Mouse (Mus musculus) midbrain, embryonic 13.5 days (tissue): ENCODE measurements at regions not wholly inside any gene's neighbourhood (a gene's known extent, or its start where the extent isn't known, plus 50 kb on each side); places are given as distances from the start of the nearest gene placed in this dataset.
A peak's percentile ranks its signal among the peaks of the same experiment; 100 is the strongest.

Experiments used
- ATAC-seq: fragments of 200-750 bp; cut with Nextera tagmentation; 2 replicates; pipeline ENCODE4 v1.8.0; 2017; ENCODE audit warnings: mild to moderate bottlenecking, moderate TSS enrichment, moderate library complexity
- H3K27ac ChIP-seq: fragments of 300-500 bp; sonication (generic); 2 replicates; pipeline ENCODE4 v1.5.1; 2015; ENCODE audit warnings: inconsistent platforms, mild to moderate bottlenecking, moderate library complexity
- H3K27me3 ChIP-seq: fragments of 300-500 bp; sonication (generic); 2 replicates; pipeline ENCODE4 v1.6.1; 2015; ENCODE audit warnings: mild to moderate bottlenecking, inconsistent platforms
- H3K36me3 ChIP-seq: fragments of 300-500 bp; sonication (generic); 2 replicates; pipeline ENCODE4 v1.6.1; 2015; ENCODE audit warnings: mild to moderate bottlenecking, inconsistent platforms
- H3K4me1 ChIP-seq: fragments of 300-500 bp; sonication (generic); replicated peaks from 2 replicates; pipeline ENCODE4 v1.6.1; 2015; ENCODE audit warnings: inconsistent platforms
- H3K4me2 ChIP-seq: fragments of 300-500 bp; sonication (generic); replicated peaks from 2 replicates; pipeline ENCODE4 v1.6.1; 2015; ENCODE audit warnings: moderate library complexity, mild to moderate bottlenecking, inconsistent platforms
- H3K4me3 ChIP-seq: fragments of 300-500 bp; sonication (generic); replicated peaks from 2 replicates; pipeline ENCODE4 v1.5.1; 2015; ENCODE audit warnings: mild to moderate bottlenecking, inconsistent platforms
- H3K9ac ChIP-seq: fragments of 300-500 bp; sonication (generic); replicated peaks from 2 replicates; pipeline ENCODE4 v1.6.1; 2015; ENCODE audit warnings: mild to moderate bottlenecking, inconsistent platforms
- H3K9me3 ChIP-seq: fragments of 300-500 bp; sonication (generic); 2 replicates; pipeline ENCODE4 v1.6.1; 2016; ENCODE audit warnings: mild to moderate bottlenecking, inconsistent platforms
- WGBS: fragments of 180-500 bp; shearing (Covaris S2); methylation state at CpG from one replicate; pipeline ENCODE4 v1.1.7; 2015; 5-methylcytosine and 5-hydroxymethylcytosine counted together

DNA sequence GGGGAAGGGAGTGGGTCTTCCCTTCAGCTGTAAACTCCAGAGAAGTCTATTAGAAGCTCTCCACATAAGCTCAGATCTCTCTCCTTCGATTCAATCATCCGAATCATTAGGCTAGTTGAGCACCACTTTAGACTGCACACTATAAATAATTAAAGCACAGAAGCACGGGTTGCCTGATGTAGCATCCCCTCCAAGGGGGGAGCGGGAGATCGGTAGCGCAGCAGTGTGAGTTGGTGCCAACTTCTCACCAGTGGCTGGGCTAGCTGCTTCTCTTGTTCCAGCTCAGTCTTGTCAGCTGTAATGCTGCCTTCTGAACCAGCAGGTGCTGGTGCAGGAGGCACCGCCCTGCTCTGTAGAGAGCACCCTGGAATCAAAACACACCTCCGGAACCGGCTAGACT is 78.6 kb downstream of the A830031A19Rik start:
- no peak overlapping the region for H3K4me3 ChIP-seq
- H3K27ac ChIP-seq: no peak overlapping the region
- H3K36me3 ChIP-seq: no peaks in the 10 kb centered on the region
- H3K9ac ChIP-seq: no peak overlapping the region
- WGBS: 81% methylated on average over 9 of the region's 9 CpGs
- no peaks in the 10 kb centered on the region for H3K9me3 ChIP-seq
- H3K27me3 ChIP-seq: no peaks in the 10 kb centered on the region
- H3K4me2 ChIP-seq: no peak overlapping the region
- no peaks in the 10 kb centered on the region for H3K4me1 ChIP-seq
- ATAC-seq: 0 out of 2 replicates have a peak, but pooled peaks have one; percentile 20

DNA sequence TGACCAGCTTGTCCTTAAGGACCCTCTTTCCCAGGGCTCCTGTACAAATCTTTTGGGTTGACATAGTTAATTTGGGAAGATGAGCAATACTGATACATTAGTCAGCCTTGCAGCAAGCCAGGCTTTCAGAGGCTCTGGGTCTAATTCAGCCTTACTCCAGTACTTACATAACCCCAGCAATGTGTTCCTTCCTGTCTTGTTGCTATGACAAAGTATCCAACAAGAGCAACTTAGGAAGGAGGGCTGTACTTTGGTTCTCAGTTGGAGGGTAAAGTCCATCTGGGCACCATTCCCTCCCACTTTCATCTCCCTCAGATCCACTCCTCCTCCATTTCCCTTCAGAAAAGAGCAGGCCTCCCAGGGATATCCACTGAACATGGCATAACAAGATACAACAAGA is 80.7 kb downstream of the A830031A19Rik start:
- Histone ChIP-seq H3K4me3 (no peak overlapping the region), H3K36me3 (no peaks in the 10 kb centered on the region), H3K4me1 (no peaks in the 10 kb centered on the region), H3K27me3 (no peaks in the 10 kb centered on the region), H3K27ac (no peak overlapping the region), H3K4me2 (no peak overlapping the region), H3K9ac (no peak overlapping the region), H3K9me3 (no peaks in the 10 kb centered on the region)
- no peak for ATAC-seq

DNA sequence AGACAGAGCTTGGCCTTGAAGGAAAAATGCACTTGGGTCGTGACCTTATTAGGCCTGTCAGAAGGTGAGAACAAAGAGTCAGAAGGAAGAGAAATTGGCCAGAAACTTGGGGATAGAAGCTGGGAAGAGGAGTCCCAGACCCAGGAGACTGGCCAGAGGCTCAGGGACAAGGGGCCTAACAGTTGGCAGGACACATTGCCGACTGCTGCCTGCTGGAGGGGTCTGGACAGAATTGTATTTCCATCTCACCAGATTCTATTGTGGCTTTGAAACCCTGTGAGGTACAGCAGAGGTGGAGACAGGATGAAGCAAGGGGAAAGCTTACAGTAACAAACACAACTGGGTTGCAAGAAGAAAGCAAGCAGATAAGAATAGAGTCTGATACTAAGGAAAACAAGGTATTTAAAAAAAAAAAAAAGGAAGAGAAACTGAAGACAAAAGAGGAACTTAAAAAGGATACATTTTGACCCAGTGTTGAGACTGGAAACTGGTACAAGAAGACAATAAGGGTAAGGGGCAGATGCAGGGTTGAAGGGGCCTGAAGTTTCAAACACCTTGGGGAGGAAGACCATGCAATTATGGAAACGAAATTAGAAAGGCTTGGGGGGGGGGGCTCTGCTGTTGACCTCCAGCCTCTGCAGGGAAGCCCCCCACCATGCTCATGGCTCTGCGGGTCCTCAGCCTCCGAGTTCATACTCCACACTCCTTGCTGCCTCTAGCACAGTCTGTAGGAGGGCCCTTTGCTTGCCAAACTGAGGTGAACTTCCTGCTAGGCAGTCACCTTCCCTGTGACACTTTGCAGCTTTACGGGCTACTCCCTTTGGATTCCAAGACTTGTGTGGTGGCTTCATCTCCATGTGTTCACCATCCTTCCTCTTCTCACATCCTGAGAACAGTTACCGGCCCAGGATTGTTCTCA is 87.1 kb downstream of the A830031A19Rik start:
- Histone ChIP-seq H3K36me3 (no peaks in the 10 kb centered on the region), H3K4me2 (no peak overlapping the region), H3K4me1 (no peaks in the 10 kb centered on the region), H3K27me3 (peaks cover 39% of the 10 kb centered on the region), H3K27ac (no peak overlapping the region), H3K9me3 (no peaks in the 10 kb centered on the region), H3K4me3 (no peak overlapping the region), H3K9ac (no peak overlapping the region)
- 77% methylated on average over 7 of the region's 7 CpGs for WGBS
- no peak for ATAC-seq

DNA sequence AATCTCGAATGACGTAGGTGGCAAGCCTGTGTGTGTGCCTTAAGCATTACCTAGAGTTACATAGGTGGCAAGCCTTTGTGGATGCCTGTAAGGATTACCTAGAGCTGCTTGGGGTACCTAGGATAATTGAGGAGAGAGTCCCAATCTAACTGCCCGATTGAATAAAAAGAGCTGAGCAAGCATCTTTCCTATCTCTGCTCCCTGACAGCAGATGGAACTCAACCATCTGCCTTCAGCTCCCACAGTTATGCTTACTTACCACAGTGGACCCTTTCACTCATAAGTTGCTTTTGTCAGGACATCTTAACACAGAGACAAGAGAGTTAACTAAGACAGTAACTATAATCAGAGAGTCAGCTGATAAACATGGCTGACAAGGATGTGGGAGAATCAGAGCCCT is 89.6 kb downstream of the A830031A19Rik start:
- ATAC-seq: no peak
- no peak overlapping the region for H3K4me2 ChIP-seq
- no peaks in the 10 kb centered on the region for H3K4me1 ChIP-seq
- no peak overlapping the region for H3K4me3 ChIP-seq
- H3K9ac ChIP-seq: no peak overlapping the region
- 92% methylated on average over 3 of the region's 3 CpGs for WGBS
- no peaks in the 10 kb centered on the region for H3K36me3 ChIP-seq
- H3K27ac ChIP-seq: no peak overlapping the region
- no peaks in the 10 kb centered on the region for H3K9me3 ChIP-seq
- peaks cover 52% of the 10 kb centered on the region for H3K27me3 ChIP-seq

DNA sequence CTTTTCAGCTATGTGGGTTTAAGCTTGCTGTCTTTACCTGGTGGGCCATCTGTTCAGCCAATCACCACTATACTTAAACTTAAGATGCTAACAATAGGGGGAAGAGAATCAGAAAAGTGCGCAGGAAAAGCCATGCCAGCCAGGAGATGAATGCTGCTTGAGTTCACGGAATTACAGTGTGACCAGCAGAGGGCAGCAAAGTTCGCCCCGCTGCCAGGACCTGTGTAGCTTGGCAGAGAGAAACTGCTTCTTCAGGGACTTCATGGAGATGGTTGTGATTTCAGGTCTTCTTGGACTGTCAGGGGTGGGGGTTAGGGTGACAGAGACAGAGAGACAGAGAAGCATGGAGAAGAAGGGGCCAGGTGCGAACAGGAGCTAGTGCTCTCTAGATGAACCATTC is 84.3 kb upstream of the Papolg start:
- no peaks in the 10 kb centered on the region for H3K9me3 ChIP-seq
- H3K27ac ChIP-seq: no peak overlapping the region
- H3K9ac ChIP-seq: no peak overlapping the region
- peak; percentile 82 for ATAC-seq
- no peak overlapping the region for H3K4me3 ChIP-seq
- no peaks in the 10 kb centered on the region for H3K4me1 ChIP-seq
- no peaks in the 10 kb centered on the region for H3K36me3 ChIP-seq
- H3K4me2 ChIP-seq: no peak overlapping the region
- 11% methylated on average over 5 of the region's 5 CpGs for WGBS
- peaks cover 59% of the 10 kb centered on the region for H3K27me3 ChIP-seq

DNA sequence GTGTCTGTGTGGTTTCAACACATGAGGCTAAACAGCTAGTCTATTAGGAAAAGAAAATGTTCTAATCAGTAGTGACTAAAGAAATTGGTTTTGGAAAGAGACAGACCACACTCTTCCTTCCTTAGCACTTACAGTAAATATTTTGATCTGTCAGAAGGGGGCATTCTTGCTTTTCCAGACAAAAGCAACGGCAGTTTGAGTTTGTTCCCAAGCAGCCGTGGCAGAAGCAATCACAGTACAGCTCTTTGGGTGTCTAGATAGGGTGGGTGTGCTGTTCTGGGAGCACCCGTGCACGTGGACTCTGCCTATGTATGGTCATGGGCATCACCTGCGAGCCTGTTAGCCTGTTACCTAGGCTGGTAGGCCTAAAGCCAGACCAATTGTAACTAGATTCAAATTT is 83.2 kb upstream of the Papolg start:
- Histone ChIP-seq H3K4me3 (no peak overlapping the region), H3K9me3 (no peaks in the 10 kb centered on the region), H3K27ac (no peak overlapping the region), H3K4me2 (no peak overlapping the region), H3K27me3 (peaks cover 51% of the 10 kb centered on the region), H3K36me3 (no peaks in the 10 kb centered on the region), H3K9ac (no peak overlapping the region), H3K4me1 (no peaks in the 10 kb centered on the region)
- 71% methylated on average over 5 of the region's 5 CpGs for WGBS
- no peak for ATAC-seq

DNA sequence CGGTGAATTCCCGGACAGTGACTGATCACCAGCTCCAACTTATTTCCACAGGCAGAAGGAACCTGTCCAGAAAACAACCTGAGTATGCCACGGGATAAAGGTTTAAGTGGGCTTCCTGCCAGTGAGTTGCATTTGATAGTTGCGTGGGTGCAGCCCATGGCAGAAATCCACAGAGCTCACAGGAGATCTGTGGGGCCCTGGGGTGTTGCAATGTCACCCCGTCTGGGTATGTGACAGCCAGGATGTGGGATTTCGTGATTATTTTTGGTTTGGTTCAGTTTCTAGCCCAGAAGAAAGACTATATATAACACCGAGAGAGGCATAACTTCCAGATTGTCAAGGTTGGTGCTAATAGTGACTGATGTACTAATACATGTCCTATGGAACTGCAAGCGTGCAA is 82.0 kb upstream of the Papolg start:
- H3K4me2 ChIP-seq: no peak overlapping the region
- H3K9me3 ChIP-seq: no peaks in the 10 kb centered on the region
- H3K9ac ChIP-seq: no peak overlapping the region
- peaks cover 48% of the 10 kb centered on the region for H3K27me3 ChIP-seq
- H3K36me3 ChIP-seq: no peaks in the 10 kb centered on the region
- no peaks in the 10 kb centered on the region for H3K4me1 ChIP-seq
- H3K27ac ChIP-seq: no peak overlapping the region
- no peak for ATAC-seq
- 88% methylated on average over 8 of the region's 8 CpGs for WGBS
- H3K4me3 ChIP-seq: no peak overlapping the region

DNA sequence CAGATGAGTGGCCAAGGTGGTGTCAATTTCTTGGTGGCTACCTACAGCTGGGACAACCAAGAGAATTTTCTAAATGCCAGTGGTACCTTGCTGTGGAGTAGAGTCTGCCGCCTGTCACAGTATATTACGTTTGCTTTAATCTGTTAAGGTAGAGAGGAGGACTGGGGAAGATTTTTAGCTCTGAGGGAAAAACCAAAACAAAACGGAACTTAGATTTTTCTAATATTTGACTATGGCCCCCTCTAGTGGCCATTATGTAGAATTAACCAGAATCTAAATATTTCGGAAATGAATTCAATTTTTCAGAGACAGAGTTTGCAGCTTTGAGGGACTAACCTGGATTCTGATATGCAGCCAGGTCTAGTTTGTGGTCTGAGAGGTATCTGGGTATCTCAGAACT is 59.3 kb upstream of the Papolg start:
- H3K4me3 ChIP-seq: no peak overlapping the region
- ATAC-seq: no peak
- no peaks in the 10 kb centered on the region for H3K4me1 ChIP-seq
- 0 out of 2 replicates have a peak overlapping the region, but pooled peaks have one; percentile 16 for H3K9ac ChIP-seq
- WGBS: 3% methylated on average over 4 of the region's 4 CpGs
- H3K27me3 ChIP-seq: no peaks in the 10 kb centered on the region
- no peak overlapping the region for H3K27ac ChIP-seq
- no peaks in the 10 kb centered on the region for H3K36me3 ChIP-seq
- H3K4me2 ChIP-seq: 0 out of 2 replicates have a peak overlapping the region, but pooled peaks have one; percentile 1
- H3K9me3 ChIP-seq: no peaks in the 10 kb centered on the region

DNA sequence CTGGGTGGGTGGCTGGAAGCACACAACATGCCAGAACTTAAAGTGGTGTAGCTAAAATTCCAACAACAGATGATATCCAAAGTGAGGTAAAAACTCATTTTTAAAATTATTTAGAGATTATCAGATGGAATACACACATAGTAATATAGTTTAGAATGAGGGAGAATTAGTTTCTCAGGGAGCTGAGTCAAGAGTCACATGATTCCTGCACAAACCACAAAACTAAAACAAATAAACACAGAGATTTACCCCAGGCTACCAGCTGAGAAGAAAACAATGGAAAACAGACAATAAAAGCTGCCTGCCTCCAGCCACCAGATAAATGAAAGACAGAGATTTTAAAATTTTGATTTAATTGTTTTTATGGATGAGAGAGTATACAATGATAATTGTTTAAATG is 50.9 kb upstream of the Papolg start:
- Histone ChIP-seq H3K9ac (no peak overlapping the region), H3K4me2 (no peak overlapping the region), H3K36me3 (no peaks in the 10 kb centered on the region), H3K27me3 (no peaks in the 10 kb centered on the region), H3K27ac (no peak overlapping the region), H3K4me3 (no peak overlapping the region), H3K9me3 (no peaks in the 10 kb centered on the region), H3K4me1 (no peaks in the 10 kb centered on the region)
- no peak for ATAC-seq
